Mouse (Mus musculus) Muller cell, postnatal 12 days (primary cell): ENCODE measurements at regions not wholly inside any gene's neighbourhood (a gene's known extent, or its start where the extent isn't known, plus 50 kb on each side); places are given as distances from the start of the nearest gene placed in this dataset.

Source experiments
- DNase-seq: peaks from one replicate; pipeline ENCODE4 v3.0.0-alpha.2; 2015; ENCODE audit errors: inconsistent ontology term

GRCm38 (mm10) chr12:85527011-85527410 is 53.3 kb downstream of the Fos start:
- peak; percentile 86 for DNase-seq

DNA sequence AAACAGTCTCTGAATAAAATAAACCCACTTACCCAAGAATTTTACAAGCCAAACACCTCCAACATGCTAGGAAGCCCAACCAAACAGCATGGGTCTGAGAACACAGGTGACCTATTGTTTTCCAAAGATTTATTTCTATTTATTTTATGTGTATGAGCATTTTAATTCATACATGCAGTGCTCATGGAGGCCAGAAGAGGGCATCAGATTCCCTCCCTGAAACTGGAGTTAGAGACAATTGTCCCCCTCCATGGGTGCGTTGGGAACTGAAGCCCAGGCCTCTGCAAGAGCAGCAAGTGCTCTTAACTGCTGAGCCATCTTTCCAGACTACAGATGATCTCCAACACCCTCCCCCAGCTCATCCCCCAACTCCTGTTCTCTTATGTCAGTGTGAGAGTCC is 57.9 kb downstream of the Fos start:
- DNase-seq = no peak

DNA sequence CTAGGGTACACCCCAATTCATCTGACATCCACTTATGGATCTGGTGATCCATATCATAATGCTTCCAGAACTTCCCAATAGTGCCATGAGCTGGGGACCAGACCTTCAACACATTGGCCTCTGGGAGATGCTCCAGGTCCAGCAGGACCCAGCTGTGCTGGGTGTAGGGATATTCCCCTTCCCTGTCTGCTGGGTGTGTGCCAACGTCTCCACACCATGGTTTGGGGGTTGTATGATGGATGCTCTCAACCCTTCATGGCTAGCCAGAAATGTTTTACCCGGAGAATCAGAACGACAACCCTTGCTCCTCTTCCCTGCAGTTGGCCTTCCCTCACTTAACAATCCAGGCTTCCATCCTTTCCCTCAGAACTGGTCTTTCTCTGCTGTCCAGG is 58.5 kb downstream of the Fos start:
- no peak for DNase-seq

DNA sequence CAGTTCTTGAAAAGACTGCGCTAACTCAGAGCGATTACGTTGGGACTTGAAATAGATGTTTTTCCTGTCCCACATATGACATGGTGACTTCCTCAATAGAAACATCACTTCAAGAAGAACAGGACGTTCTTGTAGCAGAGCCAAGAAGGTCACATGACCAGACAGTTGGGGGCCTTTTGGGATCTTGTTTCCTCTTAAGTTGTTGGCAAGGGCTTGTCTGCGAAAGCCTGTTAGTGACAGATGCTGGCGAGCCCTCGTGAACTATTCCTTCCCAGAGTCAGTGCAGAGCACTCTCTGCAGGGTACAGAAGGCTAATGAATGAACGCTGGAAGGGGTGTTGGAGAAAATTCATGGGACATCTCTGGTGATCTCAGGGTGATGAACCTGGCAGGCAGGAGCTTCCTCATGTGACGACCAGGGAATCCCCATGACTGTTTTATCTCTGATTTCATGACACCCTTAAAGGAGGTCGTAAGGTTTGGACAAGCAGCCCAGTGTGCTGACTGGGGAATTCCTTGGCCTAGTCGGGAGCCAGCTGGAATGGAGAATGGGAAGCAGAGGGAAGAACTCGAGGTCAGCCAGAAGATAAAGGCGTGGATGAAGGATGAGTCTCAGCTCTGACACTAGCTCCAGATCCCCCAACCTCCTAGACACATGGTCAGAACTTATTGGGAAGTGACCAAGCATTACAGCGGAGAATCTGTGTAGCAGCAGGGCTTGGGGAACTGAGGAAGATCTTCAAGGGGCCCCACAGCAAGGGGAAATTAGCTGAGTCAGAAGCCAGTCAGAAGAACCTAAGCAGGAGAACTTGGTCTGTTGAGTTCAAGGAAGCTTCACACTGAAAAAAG is 59.1 kb downstream of the Fos start:
- no peak for DNase-seq

- no peak for DNase-seq
Observed at GRCm38 (mm10) chr12:85533603-85534002, 59.9 kb downstream of the Fos start.

DNA sequence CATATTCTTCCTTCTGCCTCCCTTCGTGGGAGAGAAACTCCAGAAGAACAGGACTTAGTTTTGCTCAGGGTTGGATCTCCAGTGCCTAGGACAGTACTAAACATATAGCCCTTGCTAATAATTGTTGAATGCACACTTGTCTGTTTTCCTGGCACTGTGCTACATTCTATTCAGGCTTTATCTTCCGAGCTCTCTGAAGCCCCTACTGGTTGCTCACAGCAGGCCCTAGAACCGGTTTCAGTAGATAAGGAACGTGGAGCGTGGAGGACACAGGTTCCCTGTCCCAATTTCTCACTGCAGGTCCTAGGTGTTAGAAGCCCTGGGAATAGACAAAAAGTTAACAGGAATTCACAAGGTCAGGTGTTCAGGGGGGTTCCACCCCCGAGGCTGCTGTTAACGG is 59.4 kb upstream of the Jdp2 start:
- no peak for DNase-seq

DNA sequence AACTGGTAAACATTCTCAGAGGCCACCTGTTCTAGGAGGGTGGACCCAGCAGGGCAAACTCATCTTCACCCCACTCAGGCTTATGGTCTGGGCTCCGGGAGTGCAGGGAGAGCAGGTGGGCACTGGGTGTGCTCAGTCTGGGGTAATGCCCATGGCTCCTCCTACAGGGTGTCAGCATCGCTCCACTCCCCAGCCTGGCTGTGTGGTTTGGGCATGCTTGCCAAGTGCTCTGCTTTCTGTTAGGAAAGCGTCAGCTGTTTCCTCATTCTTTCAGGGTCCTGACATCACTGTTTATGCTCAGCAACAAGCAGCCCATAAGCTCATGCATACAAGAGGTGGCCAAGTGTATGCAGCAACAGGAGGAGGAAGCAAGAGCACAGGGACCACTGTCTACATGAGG is 57.7 kb upstream of the Jdp2 start:
- DNase-seq = peak; percentile 81

DNA sequence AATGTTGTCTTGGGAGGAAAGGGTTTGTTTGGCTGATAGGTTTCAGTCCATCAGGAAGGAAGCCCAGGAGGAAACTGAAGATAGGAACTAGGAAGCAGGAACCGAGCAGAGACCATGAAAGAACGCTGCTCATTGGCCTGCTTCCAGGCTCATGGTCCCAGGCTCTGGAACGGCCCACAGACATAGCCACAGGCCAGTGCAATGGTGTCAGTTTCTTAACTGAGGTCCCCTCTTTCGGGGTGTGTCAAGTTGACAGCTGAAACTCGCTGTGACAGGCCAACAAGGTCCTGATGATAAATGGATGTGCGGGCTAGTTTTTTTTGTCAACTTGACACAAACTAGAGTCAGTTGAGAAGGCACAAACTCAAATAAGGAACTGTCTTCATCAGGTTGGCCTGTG is 55.9 kb upstream of the Jdp2 start:
- no peak for DNase-seq

DNA sequence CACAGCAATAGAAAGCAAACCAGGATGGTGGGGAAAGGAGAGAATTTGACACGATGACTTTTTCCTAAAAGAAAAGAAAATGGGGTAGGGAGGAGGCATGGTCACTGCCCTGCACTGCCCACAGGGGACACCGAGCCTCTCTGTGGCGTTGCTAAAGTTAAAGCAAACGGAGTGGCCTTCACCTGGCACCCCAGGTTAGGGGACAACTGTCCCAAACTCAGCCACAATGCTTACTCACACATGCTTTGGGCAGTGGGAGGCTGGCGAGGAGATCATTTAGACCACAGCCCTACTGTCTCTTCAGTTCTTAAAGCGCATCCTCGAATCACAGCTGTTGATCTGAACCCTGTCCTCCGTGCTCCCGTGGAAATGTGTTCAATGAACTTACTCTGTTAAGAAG is 55.3 kb upstream of the Jdp2 start:
- no peak for DNase-seq

DNA sequence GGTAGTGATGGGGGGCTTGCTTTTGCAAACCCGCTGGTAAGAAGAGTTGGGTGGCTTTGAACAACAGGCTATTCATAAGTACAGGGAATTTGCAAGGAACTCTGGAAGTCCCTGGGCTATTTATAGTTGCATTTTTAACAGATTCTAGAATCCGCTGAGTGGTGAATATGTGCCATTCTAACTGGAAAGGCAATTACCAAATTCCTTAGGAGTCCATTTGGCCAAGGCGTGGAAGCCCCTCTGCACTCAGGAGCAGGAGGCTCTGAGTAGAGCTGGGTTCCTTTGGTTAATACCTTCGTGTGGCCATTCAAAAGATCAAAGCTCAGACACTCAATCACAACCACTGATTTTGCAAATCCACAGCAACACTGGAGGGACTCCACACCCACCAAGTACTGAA is 54.0 kb upstream of the Jdp2 start:
- DNase-seq = peak; percentile 53

GRCm38 (mm10) chr12:85545718-85546117 is 53.1 kb upstream of the Jdp2 start:
- no peak for DNase-seq

GRCm38 (mm10) chr12:85548076-85548475 is 50.8 kb upstream of the Jdp2 start:
- DNase-seq = peak; percentile 27
